Mouse (Mus musculus) heart, embryonic 15.5 days (tissue): Measurements from ENCODE around the gene Ifnz. TPM values are rescaled to one million over a fixed set of nuclear protein-coding genes. Genes with fewer than 3 reads are reported as not detected.
"Not testable (repeated sequence)": the region's sequence is repeated elsewhere in the genome, so short reads cannot be mapped to it uniquely, and the experiment has no call there.

Experiments used
- ATAC-seq: fragments of 200-750 bp; cut with Nextera tagmentation; replicated peaks from 2 replicates; pipeline ENCODE4 v1.8.0; 2017; ENCODE audit warnings: low read depth, moderate TSS enrichment; ENCODE audit not compliant: insufficient number of reproducible peaks, insufficient read depth, low FRiP score
- H3K27ac ChIP-seq: fragments of 300-500 bp; sonication (generic); 2 replicates; pipeline ENCODE4 v1.5.1; 2015; ENCODE audit warnings: mild to moderate bottlenecking, inconsistent platforms
- H3K27me3 ChIP-seq: fragments of 300-500 bp; sonication (generic); 2 replicates; pipeline ENCODE4 v1.6.1; 2015; ENCODE audit warnings: inconsistent platforms
- H3K36me3 ChIP-seq: fragments of 300-500 bp; sonication (generic); 2 replicates; pipeline ENCODE4 v1.6.1; 2015; ENCODE audit warnings: mild to moderate bottlenecking, inconsistent platforms
- H3K4me1 ChIP-seq: fragments of 300-500 bp; sonication (generic); replicated peaks from 2 replicates; pipeline ENCODE4 v1.6.1; 2015; ENCODE audit warnings: inconsistent platforms
- H3K4me2 ChIP-seq: fragments of 300-500 bp; sonication (generic); 2 replicates; pipeline ENCODE4 v1.6.1; 2015; ENCODE audit warnings: inconsistent platforms, mild to moderate bottlenecking, moderate library complexity
- H3K4me3 ChIP-seq: fragments of 300-500 bp; sonication (generic); 2 replicates; pipeline ENCODE4 v1.5.1; 2015; ENCODE audit warnings: mild to moderate bottlenecking, inconsistent platforms
- H3K9ac ChIP-seq: fragments of 300-500 bp; sonication (generic); 2 replicates; pipeline ENCODE4 v1.6.1; 2015; ENCODE audit warnings: mild to moderate bottlenecking, inconsistent platforms
- H3K9me3 ChIP-seq: fragments of 300-500 bp; sonication (generic); replicated peaks from 2 replicates; pipeline ENCODE4 v1.6.1; 2016; ENCODE audit warnings: inconsistent platforms
- WGBS: fragments of 180-500 bp; shearing (Covaris S2); methylation state at CpG from one replicate; pipeline ENCODE4 v1.1.7; 2015; ENCODE audit warnings: mixed read lengths; 5-methylcytosine and 5-hydroxymethylcytosine counted together
- polyA plus RNA-seq: library from polyadenylated mRNA; unstranded; fragments of >200 nt; fragmentation: Nextera tagmentation; extraction: Ambion mirVana; gene quantifications from 2 replicates; pipeline ENCODE4 v1.2.1, GENCODE M21; 2015

Ifnz gene
- polyA plus RNA-seq, result 0.53 TPM in 1 of 2 replicates, not detected in the other

- not testable (repeated sequence) for H3K4me1 ChIP-seq, ATAC-seq, H3K9me3 ChIP-seq, H3K36me3 ChIP-seq, H3K27me3 ChIP-seq, H3K9ac ChIP-seq
- Histone ChIP-seq H3K27ac (peak within 1 kb of the TSS; percentile 73), H3K4me2 (peak within 1 kb of the TSS; percentile 56), H3K4me3 (peak within 1 kb of the TSS; percentile 30)
- WGBS, result 12% methylated on average over 5 of the region's 7 CpGs
Measured at GRCm38 (mm10) chr4:88781831-88782230, at the start of gene Ifnz. Gene Ifnz (plus strand): TSS chr4:88782131.

DNA sequence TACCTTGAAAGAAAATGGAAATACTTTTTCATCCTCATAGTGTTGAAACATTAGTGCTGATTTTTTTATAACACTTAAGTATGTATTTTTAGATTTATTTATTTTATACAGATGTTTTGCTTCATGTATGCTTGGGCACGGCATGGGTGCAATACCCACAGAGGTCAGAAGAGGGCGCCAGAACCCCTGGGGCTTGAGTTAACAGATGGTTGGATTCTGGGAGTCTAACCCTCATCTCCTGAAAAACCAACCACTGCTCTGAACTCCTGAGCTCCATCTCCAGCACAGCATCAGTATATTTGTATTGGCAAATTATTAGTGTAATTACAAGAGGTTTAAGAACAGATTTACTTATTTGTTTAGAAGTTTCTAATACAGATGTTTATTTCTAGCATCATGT lies 43.5 kb upstream of the Ifnz start:
- 2% methylated on average over 2 of the region's 2 CpGs for WGBS

DNA sequence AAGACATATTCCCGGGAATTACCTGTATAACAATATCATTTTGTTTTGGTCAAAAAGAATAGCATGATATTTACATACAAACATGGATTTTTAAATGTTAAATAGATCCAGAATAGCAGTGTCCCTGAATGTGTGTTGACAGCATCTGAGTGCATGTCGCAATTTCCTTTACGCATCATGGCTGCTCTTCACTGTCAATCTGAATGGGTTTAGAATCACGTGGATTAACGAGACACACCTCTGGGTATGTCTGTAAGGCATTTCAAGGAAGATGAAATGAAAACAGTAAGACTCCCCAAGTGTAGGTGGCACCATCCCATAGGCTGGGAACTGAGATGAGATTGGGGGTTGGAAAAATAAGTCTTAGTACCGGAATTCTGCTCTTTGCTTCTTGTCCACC lies 42.9 kb upstream of the Ifnz start:
- Histone ChIP-seq H3K4me3 (no peak overlapping the region), H3K27me3 (no peaks in the 10 kb centered on the region; the same call in 1 of the 2 replicates), H3K9ac (no peak overlapping the region), H3K36me3 (no peaks in the 10 kb centered on the region), H3K4me2 (no peak overlapping the region), H3K9me3 (no peaks in the 10 kb centered on the region), H3K27ac (no peak overlapping the region), H3K4me1 (0 out of 2 replicates have a peak, but pooled peaks cover 4% of the 10 kb centered on the region)
- WGBS, result 84% methylated on average over 6 of the region's 6 CpGs
- no peak for ATAC-seq

More for the DNA sequence above, 43.5 kb upstream of the Ifnz start:
- Histone ChIP-seq H3K27ac (no peak overlapping the region), H3K36me3 (no peaks in the 10 kb centered on the region), H3K4me1 (0 out of 2 replicates have a peak, but pooled peaks cover 4% of the 10 kb centered on the region), H3K27me3 (no peaks in the 10 kb centered on the region; the same call in 1 of the 2 replicates), H3K9ac (no peak overlapping the region), H3K4me3 (no peak overlapping the region), H3K4me2 (no peak overlapping the region), H3K9me3 (no peaks in the 10 kb centered on the region)
- no peak for ATAC-seq

- no peak overlapping the region for H3K4me2 ChIP-seq
- WGBS, result 84% methylated on average over 4 of the region's 4 CpGs
- no peak overlapping the region for H3K4me3 ChIP-seq
- H3K27ac ChIP-seq, result no peak overlapping the region
- H3K27me3 ChIP-seq, result no peaks in the 10 kb centered on the region
- no peaks in the 10 kb centered on the region for H3K9me3 ChIP-seq
- no peak for ATAC-seq
- no peaks in the 10 kb centered on the region for H3K36me3 ChIP-seq
- 0 out of 2 replicates have a peak, but pooled peaks cover 4% of the 10 kb centered on the region for H3K4me1 ChIP-seq
- no peak overlapping the region for H3K9ac ChIP-seq
Measured at GRCm38 (mm10) chr4:88741426-88741825, 40.5 kb upstream of the Ifnz start.

DNA sequence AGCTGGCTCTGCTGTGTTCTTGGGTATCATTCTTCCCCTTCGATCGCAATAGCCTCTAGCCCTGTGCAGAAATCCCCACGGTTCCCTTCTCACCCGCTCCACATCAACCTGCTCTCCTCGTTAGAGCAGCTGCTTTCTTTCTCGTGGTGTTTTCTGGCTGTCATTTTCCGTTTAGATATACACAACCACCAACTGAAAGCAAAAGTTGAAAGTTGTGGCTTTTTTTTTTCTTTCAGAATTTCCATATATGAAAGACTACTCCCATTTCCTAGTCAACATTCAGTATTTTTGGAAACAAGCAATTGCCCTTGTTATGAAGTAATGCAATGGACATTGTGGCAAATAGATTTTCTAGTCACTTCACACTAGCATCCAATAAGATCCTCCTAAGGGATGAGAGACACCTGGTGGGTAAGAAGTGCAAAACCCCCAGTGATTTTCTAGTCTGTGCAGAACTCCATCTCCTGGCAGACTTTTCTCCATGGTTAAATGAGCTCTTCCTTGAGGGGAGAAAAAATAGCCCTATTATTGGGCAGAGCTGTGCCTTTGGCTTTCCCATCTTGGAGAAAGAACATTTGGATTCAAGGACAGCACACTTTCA lies 39.1 kb upstream of the Ifnz start:
- 64% methylated on average over 7 of the region's 7 CpGs for WGBS
- no peak overlapping the region for H3K27ac ChIP-seq
- 0 out of 2 replicates have a peak, but pooled peaks cover 2% of the 10 kb centered on the region for H3K4me1 ChIP-seq
- H3K27me3 ChIP-seq, result no peaks in the 10 kb centered on the region
- H3K9ac ChIP-seq, result no peak overlapping the region
- H3K9me3 ChIP-seq, result no peaks in the 10 kb centered on the region
- H3K36me3 ChIP-seq, result no peaks in the 10 kb centered on the region
- H3K4me2 ChIP-seq, result no peak overlapping the region
- ATAC-seq, result no peak
- H3K4me3 ChIP-seq, result no peak overlapping the region

DNA sequence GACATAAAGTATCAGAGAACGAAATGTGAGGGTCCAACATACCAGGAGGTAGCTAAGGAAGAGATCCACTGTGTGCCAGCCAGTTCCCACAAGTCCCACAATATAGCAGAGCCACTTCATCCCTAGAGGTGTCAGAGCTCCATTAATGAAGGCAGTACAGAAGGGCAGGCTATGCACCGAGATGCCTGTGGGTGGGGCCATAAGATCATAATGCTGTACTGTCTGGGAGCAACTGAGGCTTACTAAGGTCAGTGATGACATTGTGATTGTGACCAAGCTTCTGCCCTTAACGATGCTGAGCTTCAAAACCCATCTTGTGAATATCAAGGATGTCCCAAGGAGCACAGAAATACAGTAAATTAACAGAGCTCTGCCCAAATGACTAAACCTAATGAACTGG lies 37.7 kb upstream of the Ifnz start:
- Histone ChIP-seq H3K9me3 (no peaks in the 10 kb centered on the region), H3K27ac (no peak overlapping the region), H3K4me1 (no peaks in the 10 kb centered on the region), H3K4me3 (no peak overlapping the region), H3K9ac (no peak overlapping the region), H3K36me3 (no peaks in the 10 kb centered on the region), H3K4me2 (no peak overlapping the region), H3K27me3 (no peaks in the 10 kb centered on the region)
- no peak for ATAC-seq
- 60% methylated on average over 3 of the region's 3 CpGs for WGBS

GRCm38 (mm10) chr4:88749926-88750325 lies 32.0 kb upstream of the Ifnz start:
- H3K4me3 ChIP-seq, result no peak overlapping the region
- H3K4me1 ChIP-seq, result no peaks in the 10 kb centered on the region
- no peak overlapping the region for H3K9ac ChIP-seq
- H3K27ac ChIP-seq, result no peak overlapping the region
- no peak overlapping the region for H3K4me2 ChIP-seq
- WGBS, result 45% methylated on average over 6 of the region's 6 CpGs
- H3K9me3 ChIP-seq, result no peaks in the 10 kb centered on the region
- no peaks in the 10 kb centered on the region for H3K27me3 ChIP-seq
- no peaks in the 10 kb centered on the region for H3K36me3 ChIP-seq
- no peak for ATAC-seq

DNA sequence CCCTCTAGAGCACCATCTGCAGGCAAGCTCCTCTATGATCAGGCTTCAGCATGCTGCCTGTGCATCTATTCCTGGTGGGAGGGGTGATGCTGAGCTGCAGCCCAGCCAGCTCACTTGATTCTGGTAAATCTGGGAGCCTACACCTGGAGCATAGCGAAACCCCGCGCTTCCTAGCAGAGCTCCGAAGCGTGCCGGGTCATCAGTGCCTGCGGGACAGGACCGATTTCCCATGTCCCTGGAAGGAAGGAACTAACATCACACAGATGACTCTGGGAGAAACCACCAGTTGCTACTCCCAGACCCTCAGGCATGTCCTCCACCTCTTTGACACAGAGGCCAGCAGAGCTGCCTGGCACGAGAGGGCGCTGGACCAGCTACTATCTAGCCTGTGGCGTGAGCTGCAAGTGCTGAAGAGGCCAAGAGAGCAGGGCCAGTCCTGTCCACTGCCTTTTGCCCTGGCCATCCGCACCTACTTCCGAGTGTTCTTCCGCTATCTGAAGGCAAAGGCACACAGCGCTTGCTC lies 27.1 kb upstream of the Ifnz start, which contains the start of gene Gm13271:
Gm13271 (plus strand) TSS at position 51 of the 523 bp plus-strand sequence.
- H3K36me3 ChIP-seq, ATAC-seq, H3K27ac ChIP-seq, H3K4me2 ChIP-seq, H3K9ac ChIP-seq, H3K27me3 ChIP-seq, H3K4me3 ChIP-seq, H3K4me1 ChIP-seq, H3K9me3 ChIP-seq: not testable (repeated sequence)
- 76% methylated on average over 15 of the region's 15 CpGs for WGBS

GRCm38 (mm10) chr4:88756581-88757513 lies 25.1 kb upstream of the Ifnz start:
- peak overlapping the region; percentile 83 for H3K4me2 ChIP-seq
- not testable (repeated sequence) for H3K27me3 ChIP-seq, H3K9me3 ChIP-seq, ATAC-seq, H3K4me1 ChIP-seq, H3K36me3 ChIP-seq
- H3K27ac ChIP-seq, result peak overlapping the region; percentile 98
- H3K9ac ChIP-seq, result peak overlapping the region; percentile 76
- 7% methylated on average over 29 of the region's 31 CpGs for WGBS
- peak overlapping the region; percentile 70 for H3K4me3 ChIP-seq

DNA sequence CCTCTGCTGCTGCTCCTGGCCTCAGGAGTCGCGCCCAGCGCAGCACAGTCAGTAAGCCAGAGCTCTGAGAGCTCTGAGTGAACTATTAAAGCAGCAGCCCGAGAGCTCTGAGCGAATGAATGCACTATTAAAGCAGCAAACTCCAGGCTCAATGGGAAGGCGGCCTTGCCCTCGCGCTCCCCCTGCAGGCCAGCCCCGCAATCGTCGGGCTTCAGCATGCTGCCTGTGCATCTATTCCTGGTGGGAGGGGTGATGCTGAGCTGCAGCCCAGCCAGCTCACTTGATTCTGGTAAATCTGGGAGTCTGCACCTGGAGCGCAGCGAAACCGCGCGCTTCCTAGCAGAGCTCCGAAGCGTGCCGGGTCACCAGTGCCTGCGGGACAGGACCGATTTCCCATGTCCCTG lies 24.3 kb upstream of the Ifnz start:
- peak overlapping the region; percentile 76 for H3K9ac ChIP-seq
- not testable (repeated sequence) for H3K27me3 ChIP-seq, H3K36me3 ChIP-seq, H3K4me1 ChIP-seq, H3K9me3 ChIP-seq
- H3K27ac ChIP-seq, result peak overlapping the region; percentile 98
- peak overlapping the region; percentile 70 for H3K4me3 ChIP-seq
- H3K4me2 ChIP-seq, result peak overlapping the region; percentile 83
- ATAC-seq, result peak; percentile 100
- under 1% methylated on average over 21 of the region's 21 CpGs for WGBS

GRCm38 (mm10) chr4:88758751-88759150 lies 23.2 kb upstream of the Ifnz start:
- H3K27ac ChIP-seq, H3K36me3 ChIP-seq, H3K27me3 ChIP-seq, H3K4me3 ChIP-seq, H3K4me2 ChIP-seq, ATAC-seq, H3K4me1 ChIP-seq, H3K9me3 ChIP-seq, H3K9ac ChIP-seq: not testable (repeated sequence)
- 85% methylated on average over 9 of the region's 9 CpGs for WGBS
